Mouse (Mus musculus) intestine, embryonic 15.5 days (tissue): ENCODE measurements at regions not wholly inside any gene's neighbourhood (a gene's known extent, or its start where the extent isn't known, plus 50 kb on each side); places are given as distances from the start of the nearest gene placed in this dataset.

Experiments
- ATAC-seq: fragments of 200-750 bp; cut with Nextera tagmentation; 2 replicates; pipeline ENCODE4 v1.8.0; 2017; ENCODE audit warnings: moderate TSS enrichment, moderate library complexity
- H3K27ac ChIP-seq: fragments of 300-500 bp; sonication (generic); 2 replicates; pipeline ENCODE4 v1.5.1; 2015; ENCODE audit warnings: mild to moderate bottlenecking, inconsistent platforms
- H3K27me3 ChIP-seq: fragments of 300-500 bp; sonication (generic); replicated peaks from 2 replicates; pipeline ENCODE4 v1.6.1; 2015; ENCODE audit warnings: inconsistent platforms
- H3K36me3 ChIP-seq: fragments of 300-500 bp; sonication (generic); 2 replicates; pipeline ENCODE4 v1.6.1; 2015; ENCODE audit warnings: inconsistent platforms
- H3K4me1 ChIP-seq: fragments of 300-500 bp; sonication (generic); replicated peaks from 2 replicates; pipeline ENCODE4 v1.6.1; 2015; ENCODE audit warnings: inconsistent platforms
- H3K4me2 ChIP-seq: fragments of 300-500 bp; sonication (generic); replicated peaks from 2 replicates; pipeline ENCODE4 v1.6.1; 2015; ENCODE audit warnings: mild to moderate bottlenecking, inconsistent platforms
- H3K4me3 ChIP-seq: fragments of 300-500 bp; sonication (generic); replicated peaks from 2 replicates; pipeline ENCODE4 v1.5.1; 2015; ENCODE audit warnings: inconsistent platforms
- H3K9ac ChIP-seq: fragments of 300-500 bp; sonication (generic); 2 replicates; pipeline ENCODE4 v1.6.1; 2015; ENCODE audit warnings: inconsistent platforms
- H3K9me3 ChIP-seq: fragments of 300-500 bp; sonication (generic); 2 replicates; pipeline ENCODE4 v1.6.1; 2016; ENCODE audit warnings: inconsistent platforms
- WGBS: fragments of 180-500 bp; shearing (Covaris S2); methylation state at CpG from one replicate; pipeline ENCODE4 v1.1.7; 2015; 5-methylcytosine and 5-hydroxymethylcytosine counted together

GRCm38 (mm10) chr3:137775076-137775849, 89.0 kb upstream of the H2afz start:
- peaks cover 2% of the 10 kb centered on the region; the same call in 1 of the 2 replicates for H3K27me3 ChIP-seq
- WGBS = 61% methylated on average over 6 of the region's 6 CpGs
- H3K27ac ChIP-seq = no peak overlapping the region
- H3K4me2 ChIP-seq = no peak overlapping the region
- peaks cover 4% of the 10 kb centered on the region for H3K4me1 ChIP-seq
- no peak overlapping the region for H3K4me3 ChIP-seq
- no peaks in the 10 kb centered on the region for H3K36me3 ChIP-seq
- no peaks in the 10 kb centered on the region for H3K9me3 ChIP-seq
- 0 out of 2 replicates have a peak, but pooled peaks have one; percentile 23 for ATAC-seq
- H3K9ac ChIP-seq = no peak overlapping the region

GRCm38 (mm10) chr3:137778113-137778512, 86.2 kb upstream of the H2afz start:
- Histone ChIP-seq H3K9ac (no peak overlapping the region), H3K27ac (no peak overlapping the region), H3K4me1 (peaks cover 4% of the 10 kb centered on the region), H3K4me3 (no peak overlapping the region), H3K9me3 (no peaks in the 10 kb centered on the region), H3K36me3 (no peaks in the 10 kb centered on the region), H3K27me3 (peaks cover 4% of the 10 kb centered on the region; the same call in 1 of the 2 replicates), H3K4me2 (0 out of 2 replicates have a peak overlapping the region, but pooled peaks have one; percentile 6)
- peak; percentile 28 for ATAC-seq
- 36% methylated on average over 7 of the region's 7 CpGs for WGBS

- WGBS = 7% methylated on average over 11 of the region's 11 CpGs
- no peak for ATAC-seq
These were observed 84.3 kb upstream of the H2afz start for GRCm38 (mm10) chr3:137780029-137780428.

GRCm38 (mm10) chr3:137782836-137783235, 81.5 kb upstream of the H2afz start:
- Histone ChIP-seq H3K4me1 (peaks cover 4% of the 10 kb centered on the region), H3K27ac (no peak overlapping the region), H3K9me3 (no peaks in the 10 kb centered on the region), H3K4me3 (no peak overlapping the region), H3K9ac (no peak overlapping the region), H3K27me3 (peaks cover 4% of the 10 kb centered on the region; the same call in 1 of the 2 replicates), H3K4me2 (no peak overlapping the region), H3K36me3 (no peaks in the 10 kb centered on the region)
- no peak for ATAC-seq
- WGBS = 73% methylated on average over 5 of the region's 5 CpGs

More at GRCm38 (mm10) chr3:137780029-137780428, 84.3 kb upstream of the H2afz start:
- Histone ChIP-seq H3K27me3 (peaks cover 4% of the 10 kb centered on the region; the same call in 1 of the 2 replicates), H3K36me3 (no peaks in the 10 kb centered on the region), H3K4me2 (peak overlapping the region; percentile 26), H3K4me1 (peaks cover 4% of the 10 kb centered on the region), H3K27ac (no peak overlapping the region), H3K9me3 (no peaks in the 10 kb centered on the region), H3K4me3 (no peak overlapping the region), H3K9ac (no peak overlapping the region)

GRCm38 (mm10) chr3:137783937-137784911, 80.1 kb upstream of the H2afz start:
- Histone ChIP-seq H3K9me3 (no peaks in the 10 kb centered on the region), H3K9ac (no peak overlapping the region), H3K4me1 (peaks cover 4% of the 10 kb centered on the region), H3K27me3 (peaks cover 4% of the 10 kb centered on the region; the same call in 1 of the 2 replicates), H3K36me3 (no peaks in the 10 kb centered on the region), H3K4me3 (no peak overlapping the region), H3K27ac (no peak overlapping the region), H3K4me2 (no peak overlapping the region)
- ATAC-seq = no peak
- WGBS = 58% methylated on average over 7 of the region's 7 CpGs

- no peak for ATAC-seq
- Histone ChIP-seq H3K36me3 (no peaks in the 10 kb centered on the region), H3K4me1 (peaks cover 1% of the 10 kb centered on the region), H3K9me3 (no peaks in the 10 kb centered on the region), H3K4me3 (no peak overlapping the region), H3K9ac (no peak overlapping the region), H3K4me2 (no peak overlapping the region), H3K27me3 (peaks cover 2% of the 10 kb centered on the region; the same call in 1 of the 2 replicates), H3K27ac (no peak overlapping the region)
- 49% methylated on average over 7 of the region's 7 CpGs for WGBS
These were observed 79.1 kb upstream of the H2afz start for GRCm38 (mm10) chr3:137785224-137785623.

- Histone ChIP-seq H3K9ac (no peak overlapping the region), H3K27ac (no peak overlapping the region), H3K36me3 (no peaks in the 10 kb centered on the region), H3K27me3 (no peaks in the 10 kb centered on the region), H3K4me3 (no peak overlapping the region), H3K4me1 (no peaks in the 10 kb centered on the region), H3K9me3 (no peaks in the 10 kb centered on the region), H3K4me2 (no peak overlapping the region)
- no peak for ATAC-seq
- 83% methylated on average over 2 of the region's 2 CpGs for WGBS
These were observed 78.4 kb upstream of the H2afz start for GRCm38 (mm10) chr3:137785871-137786270.

- no peak overlapping the region for H3K9ac ChIP-seq
- no peak overlapping the region for H3K4me3 ChIP-seq
These were observed 74.6 kb upstream of the H2afz start for GRCm38 (mm10) chr3:137789671-137790070.

GRCm38 (mm10) chr3:137790340-137790739, 73.9 kb upstream of the H2afz start:
- Histone ChIP-seq H3K4me2 (no peak overlapping the region), H3K9me3 (no peaks in the 10 kb centered on the region), H3K36me3 (no peaks in the 10 kb centered on the region), H3K27ac (no peak overlapping the region), H3K4me1 (no peaks in the 10 kb centered on the region), H3K4me3 (no peak overlapping the region), H3K27me3 (no peaks in the 10 kb centered on the region), H3K9ac (no peak overlapping the region)
- WGBS = 78% methylated on average over 7 of the region's 7 CpGs
- no peak for ATAC-seq

More at GRCm38 (mm10) chr3:137789671-137790070, 74.6 kb upstream of the H2afz start:
- Histone ChIP-seq H3K4me1 (no peaks in the 10 kb centered on the region), H3K9me3 (no peaks in the 10 kb centered on the region), H3K36me3 (no peaks in the 10 kb centered on the region), H3K27me3 (no peaks in the 10 kb centered on the region), H3K27ac (no peak overlapping the region), H3K4me2 (no peak overlapping the region)
- ATAC-seq = no peak
- WGBS = 85% methylated on average over 6 of the region's 6 CpGs

GRCm38 (mm10) chr3:137795754-137796315, 68.5 kb upstream of the H2afz start:
- no peaks in the 10 kb centered on the region for H3K36me3 ChIP-seq
- H3K27me3 ChIP-seq = no peaks in the 10 kb centered on the region
- H3K9me3 ChIP-seq = no peaks in the 10 kb centered on the region
- WGBS = 88% methylated on average over 7 of the region's 7 CpGs
- H3K9ac ChIP-seq = no peak overlapping the region
- no peaks in the 10 kb centered on the region for H3K4me1 ChIP-seq
- no peak overlapping the region for H3K4me2 ChIP-seq
- no peak for ATAC-seq
- H3K27ac ChIP-seq = no peak overlapping the region
- H3K4me3 ChIP-seq = no peak overlapping the region

- 81% methylated on average over 4 of the region's 4 CpGs for WGBS
- no peaks in the 10 kb centered on the region for H3K9me3 ChIP-seq
- no peak overlapping the region for H3K9ac ChIP-seq
- no peaks in the 10 kb centered on the region for H3K4me1 ChIP-seq
- no peaks in the 10 kb centered on the region for H3K27me3 ChIP-seq
- H3K4me2 ChIP-seq = no peak overlapping the region
- ATAC-seq = no peak
- H3K27ac ChIP-seq = no peak overlapping the region
- H3K36me3 ChIP-seq = no peaks in the 10 kb centered on the region
- H3K4me3 ChIP-seq = no peak overlapping the region
These were observed 65.5 kb upstream of the H2afz start for GRCm38 (mm10) chr3:137798769-137799168.
